Mouse (Mus musculus) frontal cortex, adult (tissue): ENCODE measurements at regions not wholly inside any gene's neighbourhood (a gene's known extent, or its start where the extent isn't known, plus 50 kb on each side); places are given as distances from the start of the nearest gene placed in this dataset.
A peak's percentile ranks its signal among the peaks of the same experiment; 100 is the strongest.
"Not testable (repeated sequence)": the region's sequence is repeated elsewhere in the genome, so short reads cannot be mapped to it uniquely, and the experiment has no call there.

Source experiments
- ATAC-seq: cut with Nextera tagmentation; 2 replicates; pipeline ENCODE4 v1.9.2; 2017; ENCODE audit warnings: mild to moderate bottlenecking, moderate library complexity, mixed read lengths; ENCODE audit not compliant: low TSS enrichment

DNA sequence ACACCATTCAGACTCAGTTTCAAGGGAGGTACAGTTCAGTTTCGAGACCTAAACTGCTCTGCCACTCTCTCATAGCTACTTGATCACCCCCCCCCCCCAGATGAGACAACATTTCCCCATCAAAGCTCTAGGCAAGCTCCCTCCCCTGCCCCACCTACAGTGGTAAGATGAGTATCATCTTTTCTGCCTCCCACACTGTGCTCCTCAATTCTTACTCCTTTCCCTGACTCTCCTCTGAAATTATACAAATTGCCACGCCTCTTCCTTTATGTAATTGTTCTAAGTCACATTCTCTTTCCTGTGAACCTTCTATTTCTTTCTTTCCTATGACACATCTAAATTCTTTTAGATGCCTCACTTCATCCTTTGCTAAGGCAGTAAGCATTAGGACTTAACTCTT lies 321.6 kb downstream of the Htr1b start:
- ATAC-seq = peak; percentile 81

DNA sequence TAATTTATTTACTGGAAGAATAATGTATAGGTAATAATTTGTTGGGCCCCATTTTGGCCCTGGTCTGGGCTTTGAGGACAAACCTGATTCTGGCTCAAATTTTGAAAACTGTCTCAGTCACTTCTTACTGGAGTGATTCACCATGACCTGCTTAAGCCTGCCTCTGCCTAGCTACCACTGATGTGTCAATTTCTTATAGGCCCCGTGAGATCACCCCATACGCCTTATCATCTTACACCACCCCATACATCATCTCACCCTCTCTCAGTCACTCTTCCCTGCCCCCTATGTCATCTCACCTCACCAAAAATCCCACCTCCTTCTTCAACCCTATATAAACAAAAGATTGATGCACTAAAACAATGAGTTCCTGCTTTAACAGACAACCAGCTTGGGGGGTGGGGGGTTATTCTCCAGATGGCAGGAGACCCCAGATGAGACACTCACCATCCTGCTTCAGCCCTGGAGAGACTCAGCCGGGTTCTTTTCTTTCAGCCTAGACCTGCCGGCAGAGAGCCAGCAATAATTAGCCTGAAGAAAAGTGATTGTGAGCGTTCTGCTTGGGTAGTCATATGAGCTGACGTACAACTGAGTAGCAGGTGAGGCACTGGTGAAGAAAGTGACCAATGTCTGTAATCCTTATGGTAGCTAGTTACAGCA lies 325.0 kb downstream of the Htr1b start:
- no peak for ATAC-seq

DNA sequence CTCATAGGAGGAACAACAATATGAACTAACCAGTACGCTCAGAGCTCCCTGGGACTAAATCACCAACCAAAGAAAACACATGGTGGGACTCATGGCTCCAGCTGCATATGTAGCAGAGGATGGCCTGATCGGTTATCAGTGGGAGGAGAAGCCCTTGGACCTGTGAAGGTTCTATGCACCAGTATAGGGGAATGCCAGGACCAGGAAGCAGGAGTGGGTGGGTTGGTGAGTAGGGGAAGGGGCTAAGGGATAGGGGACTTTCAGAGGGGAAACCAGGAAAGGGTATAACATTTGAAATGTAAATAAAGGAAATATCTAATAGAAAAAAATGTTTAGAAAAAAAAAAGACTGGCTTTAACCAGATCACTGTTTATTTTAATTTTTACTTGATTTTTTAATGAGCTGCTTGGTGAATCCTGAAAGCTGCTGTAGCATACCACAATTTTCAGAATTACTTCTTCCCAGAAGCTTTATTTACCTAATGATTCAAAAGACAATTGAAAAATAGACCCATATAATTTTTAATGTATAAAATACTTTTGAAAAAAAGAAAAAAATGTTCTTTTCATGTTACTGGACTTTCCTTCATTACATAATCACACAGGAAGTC lies 328.1 kb downstream of the Htr1b start:
- no peak for ATAC-seq

DNA sequence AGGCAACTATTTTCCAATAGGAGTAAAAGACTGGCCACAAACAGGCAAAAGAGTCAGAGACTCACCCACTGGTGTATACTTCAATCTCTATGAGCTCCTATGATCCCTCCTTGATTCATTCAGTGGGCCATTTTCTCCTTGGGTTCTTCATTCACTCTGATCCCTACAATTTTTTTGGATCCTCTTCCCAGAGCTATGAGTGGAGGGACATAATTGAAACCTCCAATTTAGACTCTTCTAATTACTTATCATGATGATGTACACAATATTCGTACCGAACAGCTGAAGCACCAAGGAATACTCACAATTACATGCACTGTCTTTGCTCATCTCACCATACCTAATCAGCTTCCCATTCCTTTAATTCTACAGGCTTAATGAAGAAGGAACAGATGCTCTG lies 357.9 kb downstream of the Htr1b start:
- ATAC-seq = no peak

DNA sequence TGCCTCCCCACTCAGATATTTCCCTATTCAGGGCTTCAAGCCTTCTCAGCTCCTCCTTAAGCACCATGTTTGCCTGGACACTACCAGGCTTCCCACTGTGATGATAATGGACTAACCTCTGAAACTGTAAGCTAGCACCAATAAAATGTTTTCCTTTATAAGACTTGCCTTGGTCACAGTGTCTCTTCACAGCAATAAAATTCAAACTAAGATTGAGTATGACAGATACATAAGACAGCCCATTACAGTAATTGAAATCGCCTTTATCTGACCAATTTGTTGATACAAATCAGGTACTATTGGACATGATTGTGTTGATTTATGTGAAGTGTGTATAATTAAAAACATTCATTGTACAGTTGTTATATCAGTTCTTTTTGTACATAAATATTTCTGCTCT lies 358.3 kb downstream of the Htr1b start:
- ATAC-seq = no peak

DNA sequence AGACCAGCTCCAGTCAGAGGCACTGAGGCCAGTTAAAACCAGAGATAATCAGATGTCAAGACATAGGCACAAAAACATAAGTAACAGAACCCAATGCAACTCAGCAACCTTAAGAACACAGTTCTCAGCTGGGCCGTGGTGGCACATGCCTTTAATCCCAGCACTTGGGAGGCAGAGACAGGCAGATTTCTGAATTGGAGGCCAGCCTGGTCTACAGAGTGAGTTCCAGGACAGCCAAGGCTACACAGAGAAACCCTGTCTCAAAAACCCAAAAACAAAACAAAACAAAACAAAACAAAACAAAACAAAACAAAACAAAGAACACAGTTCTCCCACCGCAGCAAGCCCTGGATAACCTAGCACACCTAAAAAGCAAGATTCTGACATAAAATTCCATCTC lies 408.7 kb downstream of the Htr1b start:
- not testable (repeated sequence) for ATAC-seq

DNA sequence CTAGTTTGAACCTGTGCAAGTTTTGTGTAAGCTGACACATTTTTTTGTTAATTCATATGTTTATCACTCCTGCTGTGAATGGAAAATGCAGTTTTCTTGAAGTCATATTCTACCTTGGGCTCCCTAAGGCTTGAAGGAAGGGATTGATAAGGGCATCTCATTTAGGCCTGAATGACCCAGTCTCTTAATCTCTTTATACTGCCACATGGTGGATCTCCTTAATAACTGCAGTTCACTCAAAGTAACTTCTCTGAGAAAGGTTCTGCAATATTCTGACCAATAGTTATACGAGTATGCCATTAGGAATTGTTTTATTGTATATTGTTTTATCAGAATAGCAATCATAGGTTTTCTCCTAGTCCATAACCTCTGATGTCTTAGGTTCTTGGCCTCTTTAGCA lies 415.7 kb downstream of the Htr1b start:
- no peak for ATAC-seq

DNA sequence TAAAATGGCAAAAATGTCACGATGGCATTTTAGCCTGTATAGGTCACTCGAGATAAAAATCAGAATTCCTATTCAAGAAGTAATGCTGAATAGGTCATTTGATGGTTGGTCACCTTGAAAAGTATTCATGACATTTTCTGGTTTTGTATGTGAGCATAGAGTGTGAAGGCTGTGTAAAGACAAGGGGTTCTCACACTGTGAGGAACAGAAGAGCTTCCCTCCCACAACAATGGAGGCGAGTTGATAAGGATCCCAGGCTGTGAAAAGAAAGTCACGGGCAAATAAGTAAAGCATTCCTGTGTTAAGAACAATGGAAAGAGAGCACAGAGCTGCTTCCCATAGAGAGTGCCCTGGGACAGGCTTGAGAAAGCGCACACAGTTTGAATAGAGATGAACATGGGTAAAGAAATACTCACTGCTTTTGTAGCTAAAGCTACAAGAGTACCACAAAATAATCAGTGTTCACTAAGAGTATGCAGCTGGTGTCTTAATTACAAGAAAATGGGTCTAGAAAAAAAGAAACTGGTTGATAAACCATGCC lies 418.0 kb downstream of the Htr1b start:
- ATAC-seq = no peak

DNA sequence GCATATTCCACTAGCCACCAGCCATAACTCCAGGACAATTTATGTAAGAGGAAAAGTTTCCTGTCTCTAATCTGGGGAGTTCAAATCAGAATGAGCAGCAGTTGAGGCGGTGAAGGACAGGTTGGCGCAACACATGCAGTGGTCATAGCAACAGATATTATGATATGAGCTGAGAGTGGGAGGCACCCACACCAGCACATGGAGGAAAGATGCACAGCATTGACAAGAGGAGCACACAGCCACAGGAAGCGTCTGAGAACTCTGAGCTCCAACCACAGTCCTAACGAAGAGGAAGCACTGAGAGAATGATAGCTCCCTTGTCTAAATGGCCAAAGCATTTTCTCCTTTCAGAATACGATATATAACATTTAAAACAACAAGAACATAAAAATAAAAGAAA lies 418.9 kb downstream of the Htr1b start:
- no peak for ATAC-seq

DNA sequence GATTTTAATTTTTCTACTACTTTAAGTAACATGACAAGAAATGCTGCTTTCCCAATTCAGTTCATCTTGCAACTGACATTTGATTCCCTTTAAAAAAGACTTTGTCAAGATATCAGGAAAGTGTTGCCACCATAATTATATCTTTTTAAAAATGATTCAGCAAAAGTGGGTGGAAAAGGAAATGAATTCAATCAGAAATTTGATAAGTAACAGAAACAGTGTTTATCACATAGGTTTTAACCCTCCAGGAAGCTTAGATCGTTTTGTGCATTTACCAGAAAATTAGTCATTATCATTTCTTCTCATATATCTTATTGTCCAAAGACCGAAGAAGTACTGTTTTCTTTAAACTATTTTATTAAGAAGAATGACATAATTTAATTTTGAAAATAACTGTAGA lies 441.0 kb downstream of the Htr1b start:
- ATAC-seq = no peak
